ENCODE assay signal across 15 mouse cellular contexts in the genomic region with DNA sequence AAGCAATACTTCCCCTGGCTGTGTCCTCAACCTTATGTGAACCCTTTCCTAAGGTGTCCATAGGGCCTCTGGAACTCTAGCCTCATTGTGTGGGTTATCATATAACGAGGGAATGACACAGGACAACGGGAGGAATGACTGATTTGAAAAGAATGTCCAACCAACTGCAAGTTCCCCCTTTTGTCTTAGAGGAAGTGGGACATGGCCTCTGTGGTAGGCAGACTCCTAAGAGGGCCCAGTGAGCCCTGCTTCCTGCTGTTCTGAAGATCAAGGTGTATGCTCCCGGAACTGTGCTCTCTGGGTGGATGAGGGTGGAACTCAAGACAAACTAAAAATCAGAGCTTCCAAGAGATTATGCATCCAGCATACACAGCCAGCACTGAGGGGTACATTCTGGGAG. TPM values are rescaled to one million over a fixed set of nuclear protein-coding genes. Genes with fewer than 3 reads are reported as not detected.
"Had no signal": no experiment of that assay in that cellular context is flagged by ENCODE, and none has a peak within 500 bp of the region (broad histone marks: within the 10 kb centered on the region; RNA-seq: fewer than 3 reads in every experiment).

No protein-coding gene starts in this region.

RNA-seq across cellular contexts. Expression of a gene that starts 3.9 kb away (rescaled TPM):
- total RNA-seq: midbrain, postnatal 0 days had no signal
- polyA plus RNA-seq: midbrain, embryonic 11.5 days; midbrain, embryonic 13.5 days; midbrain, embryonic 15.5 days; neural tube, embryonic 11.5 days had no signal

RNA-seq across cellular contexts. Expression of a gene that starts 54.6 kb away (rescaled TPM):
- total RNA-seq: midbrain, postnatal 0 days had no signal
- polyA plus RNA-seq: liver, embryonic 15.5 days; liver, postnatal 0 days; lung, embryonic 15.5 days; lung, postnatal 0 days; macrophage; midbrain, embryonic 11.5 days; midbrain, embryonic 13.5 days; midbrain, embryonic 15.5 days; midbrain, postnatal 0 days; myocyte; neural tube, embryonic 11.5 days; neural tube, embryonic 13.5 days; neural tube, embryonic 15.5 days; stomach, embryonic 15.5 days; testis, adult 2 months had no signal
